In genomic region chr17:10519506-10520155, GRCm38 (mm10) we compare ENCODE assay signal across 13 mouse cellular contexts.
DNase-seq lines count a peak whose midpoint lies in the region; ATAC-seq and TF ChIP-seq lines count a peak whose summit lies in the region.
"Had no signal": no experiment of that assay in that cellular context is flagged by ENCODE, and none has a peak within 500 bp of the region (broad histone marks: within the 10 kb centered on the region; RNA-seq: fewer than 3 reads in every experiment).

No protein-coding gene starts in this region.

- H3K79me2 ChIP-seq in heart, adult 2 months (replicated peaks; ENCODE audit: control insufficient read depth, insufficient read depth, low read length) = no peaks in the 10 kb centered on the region

- intact Hi-C loops in heart, adult 2 months (cut with DNase I) = no loop called here
- intact Hi-C loops in heart, postnatal 25 days (cut with DNase I) = no loop called here

- no peak for DNase-seq in heart, adult 2 months
- no peak for DNase-seq in heart, postnatal 25 days (ENCODE audit: low spot score)
- DNase-seq in neural tube, embryonic 10.5 days (ENCODE audit: extremely low spot score, low spot score) = no peak
- no peak for DNase-seq in urinary bladder, postnatal 14 days (ENCODE audit: low spot score)
- DNase-seq in left cerebral cortex, adult 18-20 months (ENCODE audit: low spot score in 2 of 2) = no peak
- no peak for DNase-seq in cerebellum, adult 11-12 months
- DNase-seq: adrenal gland, postnatal 36 days; B cell, adult 2 months; cerebellum, postnatal 14 days; heart, postnatal 4 days had no signal

- H3K9ac ChIP-seq in heart, adult 2 months (ENCODE audit: low read depth, low read length) = no peak overlapping the region
- no peak overlapping the region for H3K9ac ChIP-seq in neural tube, embryonic 12.5 days
- no peak overlapping the region for H3K9ac ChIP-seq in limb, embryonic 13.5 days
- H3K9ac ChIP-seq: liver, embryonic 14.5 days had no signal

- no peak overlapping the region for H3K27ac ChIP-seq in heart, adult 2 months
- no peak overlapping the region for H3K27ac ChIP-seq in neural tube, embryonic 12.5 days
- no peak overlapping the region for H3K27ac ChIP-seq in limb, embryonic 13.5 days
- H3K27ac ChIP-seq: liver, embryonic 14.5 days had no signal

- H3K9me3 ChIP-seq in neural tube, embryonic 12.5 days = no peaks in the 10 kb centered on the region
- H3K9me3 ChIP-seq in limb, embryonic 13.5 days = no peaks in the 10 kb centered on the region

- no peak for ATAC-seq in neural tube, embryonic 12.5 days (ENCODE audit: low FRiP score, low read depth)
- ATAC-seq in limb, embryonic 13.5 days (ENCODE audit: low FRiP score, low read depth) = no peak

- TF ChIP-seq POLR2A in heart, adult 2 months (IDR thresholded peaks at IDR 0.05; ENCODE audit: insufficient read depth, low read depth, low read length) = no peak

- H3K4me2 ChIP-seq in neural tube, embryonic 12.5 days (replicated peaks) = peak overlapping the region; percentile 20
- H3K4me2 ChIP-seq in limb, embryonic 13.5 days (replicated peaks) = peak overlapping the region; percentile 3; the same call in 1 of the 2 replicates

- TF ChIP-seq EP300 in heart, adult 2 months (IDR thresholded peaks at IDR 0.05; ENCODE audit: insufficient read depth, low read depth, low read length) = no peak

- WGBS in heart, adult 2 months = 43% methylated on average over 11 of the region's 11 CpGs
- WGBS in neural tube, embryonic 12.5 days = 19% methylated on average over 11 of the region's 11 CpGs
- 39% methylated on average over 11 of the region's 11 CpGs for WGBS in limb, embryonic 13.5 days

- H3K4me3 ChIP-seq in heart, adult 2 months = peak overlapping the region; percentile 16; the same call in 1 of the 2 replicates
- H3K4me3 ChIP-seq in neural tube, embryonic 12.5 days = no peak overlapping the region
- H3K4me3 ChIP-seq in limb, embryonic 13.5 days = no peak overlapping the region

- no peaks in the 10 kb centered on the region for H3K4me1 ChIP-seq in heart, adult 2 months (ENCODE audit: control insufficient read depth, insufficient read depth, low read length)
- peaks cover 20% of the 10 kb centered on the region for H3K4me1 ChIP-seq in neural tube, embryonic 12.5 days
- peaks cover 26% of the 10 kb centered on the region for H3K4me1 ChIP-seq in limb, embryonic 13.5 days

- H3K36me3 ChIP-seq in heart, adult 2 months (ENCODE audit: control insufficient read depth, insufficient read depth, low read length) = no peaks in the 10 kb centered on the region
- no peaks in the 10 kb centered on the region for H3K36me3 ChIP-seq in neural tube, embryonic 12.5 days
- H3K36me3 ChIP-seq in limb, embryonic 13.5 days = no peaks in the 10 kb centered on the region

- peak; percentile 27; the same call in 1 of the 2 replicates for TF ChIP-seq CTCF in heart, adult 2 months (IDR thresholded peaks at IDR 0.05)

- H3K27me3 ChIP-seq in heart, adult 2 months (ENCODE audit: control insufficient read depth, insufficient read depth, low read length) = no peaks in the 10 kb centered on the region
- no peaks in the 10 kb centered on the region; the same call in 1 of the 2 replicates for H3K27me3 ChIP-seq in neural tube, embryonic 12.5 days (replicated peaks)
- 0 out of 2 replicates have a peak, but pooled peaks cover 3% of the 10 kb centered on the region for H3K27me3 ChIP-seq in limb, embryonic 13.5 days
